Mouse (Mus musculus) left cerebral cortex, postnatal 10 days (tissue): ENCODE measurements at regions not wholly inside any gene's neighbourhood (a gene's known extent, or its start where the extent isn't known, plus 50 kb on each side); places are given as distances from the start of the nearest gene placed in this dataset.
A peak's percentile ranks its signal among the peaks of the same experiment; 100 is the strongest.

ENCODE experiments used
- DNase-seq, 2 experiments: peaks; one replicate each; pipeline ENCODE4 v3.0.0; 2021 to 2022; ENCODE audit warnings: low spot score in 2 of 2, mixed read lengths in 1 of 2; ENCODE audit errors: extremely low spot score in 1 of 2
- intact Hi-C: fragments of 180-260 bp; cut with DNase I; formaldehyde crosslinking; loops from one replicate; pipeline ENCODE4 v1.15.1; 2025

GRCm38 (mm10) chr10:92349043-92349442, 373.2 kb downstream of the Nedd1 start:
- DNase-seq = no peak
- intact Hi-C loops = no loop called here

- DNase-seq = no peak
- intact Hi-C loops = no loop called here
These were observed 374.1 kb downstream of the Nedd1 start for GRCm38 (mm10) chr10:92347960-92348675.

GRCm38 (mm10) chr10:92339671-92340070, 382.5 kb downstream of the Nedd1 start:
- no peak for DNase-seq
- intact Hi-C loops = no loop called here

- no peak for DNase-seq
- intact Hi-C loops = no loop called here
These were observed 385.3 kb downstream of the Nedd1 start for GRCm38 (mm10) chr10:92336949-92337348.

- intact Hi-C loops = no loop called here
- DNase-seq = no peak
These were observed 386.1 kb downstream of the Nedd1 start for GRCm38 (mm10) chr10:92336138-92336537.

GRCm38 (mm10) chr10:92335141-92335540, 387.1 kb downstream of the Nedd1 start:
- intact Hi-C loops = no loop called here
- DNase-seq = no peak

GRCm38 (mm10) chr10:92333869-92334268, 388.4 kb downstream of the Nedd1 start:
- DNase-seq = no peak
- intact Hi-C loops = no loop called here

GRCm38 (mm10) chr10:92333042-92333774, 389.0 kb downstream of the Nedd1 start:
- peak; percentile 27 to 29 for DNase-seq

GRCm38 (mm10) chr10:92330150-92330549, 392.1 kb downstream of the Nedd1 start:
- no peak for DNase-seq
- intact Hi-C loops = no loop called here

More at GRCm38 (mm10) chr10:92333042-92333774, 389.0 kb downstream of the Nedd1 start:
- intact Hi-C loops = no loop called here

- DNase-seq = no peak
These were observed 392.6 kb downstream of the Nedd1 start for GRCm38 (mm10) chr10:92329661-92330060.

GRCm38 (mm10) chr10:92325284-92325989, 396.8 kb downstream of the Nedd1 start:
- intact Hi-C loops = no loop called here

More at GRCm38 (mm10) chr10:92329661-92330060, 392.6 kb downstream of the Nedd1 start:
- intact Hi-C loops = no loop called here

GRCm38 (mm10) chr10:92314606-92315005, 407.6 kb downstream of the Nedd1 start:
- intact Hi-C loops = no loop called here
- no peak for DNase-seq

More at GRCm38 (mm10) chr10:92325284-92325989, 396.8 kb downstream of the Nedd1 start:
- DNase-seq = no peak

- peak in 1 of 2 experiments; percentile 44 for DNase-seq
- intact Hi-C loops = no loop called here
These were observed 409.9 kb downstream of the Nedd1 start for GRCm38 (mm10) chr10:92312278-92312677.

GRCm38 (mm10) chr10:92308643-92309042, 413.6 kb downstream of the Nedd1 start:
- intact Hi-C loops = loop anchor here (5.0 kb wide), 2 partner anchors 344 to 704 kb away; no protein-coding TSS in a partner anchor
- DNase-seq = no peak

- intact Hi-C loops = loop anchor here (5.0 kb wide), 2 partner anchors 344 to 704 kb away; no protein-coding TSS in a partner anchor
- peak in 1 of 2 experiments; percentile 37 for DNase-seq
These were observed 414.4 kb downstream of the Nedd1 start for GRCm38 (mm10) chr10:92307861-92308260.

GRCm38 (mm10) chr10:92298693-92299092, 423.5 kb downstream of the Nedd1 start:
- intact Hi-C loops = no loop called here
- DNase-seq = no peak

GRCm38 (mm10) chr10:92296837-92297236, 425.4 kb downstream of the Nedd1 start:
- DNase-seq = no peak
- intact Hi-C loops = no loop called here

- no peak for DNase-seq
- intact Hi-C loops = no loop called here
These were observed 425.9 kb downstream of the Nedd1 start for GRCm38 (mm10) chr10:92296303-92296702.

GRCm38 (mm10) chr10:92293261-92293660, 429.0 kb downstream of the Nedd1 start:
- intact Hi-C loops = no loop called here
- no peak for DNase-seq
